Mouse (Mus musculus) heart, embryonic 16.5 days (tissue): ENCODE results near the gene Gm4133. TPM values are rescaled to one million over a fixed set of nuclear protein-coding genes. Genes with fewer than 3 reads are reported as not detected.
"Not testable (repeated sequence)": the region's sequence is repeated elsewhere in the genome, so short reads cannot be mapped to it uniquely, and the experiment has no call there.

Experiments used
- ATAC-seq: fragments of 200-750 bp; cut with Nextera tagmentation; replicated peaks from 2 replicates; pipeline ENCODE4 v1.8.0; 2017; ENCODE audit warnings: moderate number of reproducible peaks; ENCODE audit not compliant: insufficient read depth, low FRiP score; ENCODE audit errors: extremely low read depth
- H3K27ac ChIP-seq: fragments of 300-500 bp; sonication (generic); 2 replicates; pipeline ENCODE4 v1.5.1; 2014; ENCODE audit warnings: mild to moderate bottlenecking, low read length, control low read depth, moderate library complexity
- H3K27me3 ChIP-seq: fragments of 300-500 bp; sonication (generic); 2 replicates; pipeline ENCODE4 v1.6.1; 2014; ENCODE audit warnings: low read length, mixed read lengths; ENCODE audit not compliant: control insufficient read depth, insufficient read depth
- H3K36me3 ChIP-seq: fragments of 300-500 bp; sonication (generic); 2 replicates; pipeline ENCODE4 v1.6.1; 2014; ENCODE audit not compliant: control insufficient read depth, insufficient read depth
- H3K4me1 ChIP-seq: fragments of 300-500 bp; sonication (generic); 2 replicates; pipeline ENCODE4 v1.6.1; 2014; ENCODE audit warnings: low read length, mixed read lengths; ENCODE audit not compliant: control insufficient read depth, insufficient read depth
- H3K4me2 ChIP-seq: fragments of 300-500 bp; sonication (generic); 2 replicates; pipeline ENCODE4 v1.6.1; 2014; ENCODE audit warnings: low read depth, mild to moderate bottlenecking, control low read depth, low read length
- H3K4me3 ChIP-seq: fragments of 300-500 bp; sonication (generic); 2 replicates; pipeline ENCODE4 v1.5.1; 2014; ENCODE audit warnings: mild to moderate bottlenecking, control low read depth, low read length
- H3K9ac ChIP-seq: fragments of 300-500 bp; sonication (generic); 2 replicates; pipeline ENCODE4 v1.6.1; 2014; ENCODE audit warnings: low read length, control low read depth
- H3K9me3 ChIP-seq: fragments of 300-500 bp; sonication (generic); replicated peaks from 2 replicates; pipeline ENCODE4 v1.6.1; 2016; ENCODE audit warnings: low read length; ENCODE audit not compliant: control insufficient read depth
- WGBS: fragments of 180-500 bp; shearing (Covaris S2); extraction: QIAGEN DNeasy Blood & Tissue Kit; methylation state at CpG from one replicate; pipeline ENCODE4 v1.1.7; 2014; 5-methylcytosine and 5-hydroxymethylcytosine counted together
- polyA plus RNA-seq: library from polyadenylated mRNA; unstranded; fragments of >200 nt; fragmentation: Nextera tagmentation; extraction: Ambion mirVana; gene quantifications from 2 replicates; pipeline ENCODE4 v1.2.1, GENCODE M21; 2015

Gm4133 gene
- not detected in 2 replicates for polyA plus RNA-seq

GRCm38 (mm10) chr7:20333965-20334364 is at the start of gene Gm4133:
Gene Gm4133, minus strand, starts transcription at chr7:20334065.
- not testable (repeated sequence) for H3K9ac ChIP-seq, H3K4me3 ChIP-seq, H3K27me3 ChIP-seq, H3K9me3 ChIP-seq, H3K4me1 ChIP-seq, H3K36me3 ChIP-seq, H3K4me2 ChIP-seq, H3K27ac ChIP-seq, ATAC-seq
- WGBS = no CpG with 5 or more reads among the region's 2 CpGs

DNA sequence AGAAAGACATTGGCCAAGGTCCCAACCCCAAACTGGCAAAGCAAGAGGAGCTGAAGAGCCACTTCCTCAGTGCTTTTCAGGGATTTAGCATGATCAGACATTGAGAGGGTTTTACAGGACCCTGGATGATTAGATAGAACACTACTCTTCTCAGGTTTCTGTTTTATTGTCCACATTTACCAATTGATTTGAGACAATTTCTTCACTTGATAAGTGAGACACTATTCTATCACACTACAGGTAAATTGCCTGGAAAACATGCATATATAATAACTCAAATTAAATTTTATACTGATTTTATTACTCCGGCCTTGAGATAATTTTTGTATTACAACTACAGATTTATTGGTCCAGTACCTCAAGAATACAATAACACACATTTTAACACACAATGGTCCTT is 41.4 kb upstream of the Gm4133 start, which contains the start of gene Gm5728:
Gm5728 (minus strand) TSS at position 101 of the 400 bp plus-strand sequence.
- H3K4me2 ChIP-seq, ATAC-seq, H3K4me1 ChIP-seq, H3K36me3 ChIP-seq, H3K9me3 ChIP-seq, H3K27ac ChIP-seq, H3K27me3 ChIP-seq, H3K4me3 ChIP-seq, H3K9ac ChIP-seq: not testable (repeated sequence)
- WGBS = no CpG with 5 or more reads among the region's 1 CpGs

Other genes with a start within 250 kb of the Gm4133 start
- not detected in 2 replicates for gene Vmn1r91, start 234.4 kb downstream of the Gm4133 start, polyA plus RNA-seq
- not detected in 2 replicates for gene Gm16442, start 211.5 kb downstream of the Gm4133 start, polyA plus RNA-seq
- gene Vmn1r93, start 195.0 kb downstream of the Gm4133 start, polyA plus RNA-seq = not detected in 2 replicates
- not detected in 2 replicates for gene Vmn1r94, start 165.7 kb downstream of the Gm4133 start, polyA plus RNA-seq
- gene Vmn1r95, start 140.4 kb downstream of the Gm4133 start, polyA plus RNA-seq = not detected in 2 replicates
- gene Gm6164, start 128.5 kb downstream of the Gm4133 start, polyA plus RNA-seq = not detected in 2 replicates
- not detected in 2 replicates for gene Gm4498, start 100.2 kb downstream of the Gm4133 start, polyA plus RNA-seq
- gene Gm5890, start 71.2 kb downstream of the Gm4133 start, polyA plus RNA-seq = not detected in 2 replicates
- not detected in 2 replicates for gene Gm5728, start 41.3 kb upstream of the Gm4133 start, polyA plus RNA-seq
- not detected in 2 replicates for gene Vmn1r100, start 83.9 kb upstream of the Gm4133 start, polyA plus RNA-seq
- not detected in 2 replicates for gene Vmn1r101, start 108.5 kb upstream of the Gm4133 start, polyA plus RNA-seq
- gene Gm10670, start 140.9 kb upstream of the Gm4133 start, polyA plus RNA-seq = not detected in 2 replicates
- gene Vmn1r103, start 176.5 kb upstream of the Gm4133 start, polyA plus RNA-seq = not detected in 2 replicates
- gene Vmn1r104, start 199.8 kb upstream of the Gm4133 start, polyA plus RNA-seq = not detected in 2 replicates
- not detected in 2 replicates for gene Gm5726, start 211.7 kb upstream of the Gm4133 start, polyA plus RNA-seq
- gene Gm4141, start 242.2 kb upstream of the Gm4133 start, polyA plus RNA-seq = not detected in 2 replicates